Mouse (Mus musculus) cerebellum, postnatal 10 days (tissue): ENCODE data around the gene Otud4.
A peak's percentile ranks its signal among the peaks of the same experiment; 100 is the strongest.

Experiments
- DNase-seq, 2 experiments: peaks; one replicate each; pipeline ENCODE4 v3.0.0; 2021; ENCODE audit warnings: mixed read lengths in 2 of 2

Gene Otud4

DNA sequence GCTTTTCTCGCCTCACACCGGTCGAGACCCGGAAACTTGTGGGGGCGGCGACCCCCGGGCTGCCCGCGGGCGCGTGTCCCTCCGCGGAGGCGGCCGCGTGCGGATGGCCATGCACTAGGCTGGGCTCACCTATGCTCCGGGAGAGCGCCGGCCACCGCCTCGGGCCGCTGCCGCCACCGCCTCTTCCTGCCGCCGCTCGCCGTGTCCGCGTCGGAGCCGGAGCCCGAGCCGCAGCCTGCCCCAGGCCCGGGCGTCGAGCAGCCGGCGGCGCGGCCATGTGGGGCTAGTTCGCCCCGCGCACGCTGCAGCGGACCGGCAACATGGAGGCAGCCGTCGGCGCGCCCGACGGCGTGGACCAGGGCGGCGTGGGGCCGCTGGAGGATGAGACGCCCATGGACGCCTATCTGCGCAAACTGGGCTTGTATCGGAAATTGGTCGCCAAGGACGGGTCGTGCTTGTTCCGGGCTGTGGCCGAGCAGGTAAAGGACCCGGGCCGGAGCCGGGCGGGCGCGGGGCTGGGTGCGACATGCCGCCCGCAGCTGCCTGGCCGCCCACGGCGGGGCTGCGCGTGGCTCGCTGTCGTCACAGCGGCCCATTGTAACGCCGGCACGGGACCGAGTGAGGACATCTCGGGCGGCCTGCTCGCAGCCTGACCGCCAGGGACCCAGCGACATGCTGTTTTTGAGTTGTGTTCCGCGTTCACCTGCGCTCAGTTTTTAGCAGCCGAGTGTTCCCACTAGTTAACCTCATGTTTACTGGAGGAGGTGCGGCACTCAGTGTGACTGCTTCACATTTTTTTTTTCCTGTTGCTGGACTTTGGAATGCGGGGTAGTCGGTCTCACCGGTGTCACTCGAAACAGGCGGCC lies at the start of gene Otud4:
TSS of gene Otud4 (plus strand) at position 33 of the 866 bp plus-strand sequence.
- peak; percentile 68 to 71 for DNase-seq

DNA sequence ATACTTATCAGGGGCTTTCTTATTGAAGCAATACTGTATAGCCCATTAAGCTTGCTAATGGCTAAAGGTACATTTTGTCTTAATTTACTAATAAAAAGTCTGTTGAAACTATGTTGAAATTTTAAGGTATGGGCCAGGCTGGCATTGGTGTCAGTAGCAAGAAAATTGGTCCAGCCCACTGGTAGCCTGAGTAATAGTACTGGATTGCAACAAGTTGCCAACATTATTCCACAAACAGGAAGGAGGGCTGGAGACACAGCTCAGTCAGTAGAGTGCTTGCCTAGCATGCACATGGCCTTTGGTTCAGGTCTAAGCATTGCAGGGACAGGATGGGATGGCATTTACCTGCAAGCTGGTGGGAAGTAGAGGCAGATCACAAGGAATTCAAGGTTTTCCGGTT lies 38.5 kb upstream of the Otud4 start:
- no peak for DNase-seq

DNA sequence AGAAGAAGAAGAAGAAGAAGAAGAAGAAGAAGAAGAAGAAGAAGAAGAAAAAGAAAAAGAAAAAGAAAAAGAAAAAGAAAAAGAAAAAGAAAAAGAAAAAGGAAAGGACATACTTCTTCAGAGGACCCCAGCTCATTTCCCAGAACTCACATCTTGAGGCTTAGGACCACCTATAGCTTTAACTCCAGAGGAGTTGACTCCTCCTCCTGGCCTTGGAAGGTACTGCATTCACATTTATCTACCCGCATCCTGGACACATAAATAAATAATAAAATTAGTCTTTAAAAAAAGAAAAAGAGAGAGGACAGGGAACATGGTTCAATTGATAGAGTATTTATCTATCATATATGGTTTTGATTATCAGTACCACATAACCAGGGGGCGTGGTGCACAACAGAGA lies 36.2 kb upstream of the Otud4 start:
- DNase-seq = peak; percentile 18 to 24

DNA sequence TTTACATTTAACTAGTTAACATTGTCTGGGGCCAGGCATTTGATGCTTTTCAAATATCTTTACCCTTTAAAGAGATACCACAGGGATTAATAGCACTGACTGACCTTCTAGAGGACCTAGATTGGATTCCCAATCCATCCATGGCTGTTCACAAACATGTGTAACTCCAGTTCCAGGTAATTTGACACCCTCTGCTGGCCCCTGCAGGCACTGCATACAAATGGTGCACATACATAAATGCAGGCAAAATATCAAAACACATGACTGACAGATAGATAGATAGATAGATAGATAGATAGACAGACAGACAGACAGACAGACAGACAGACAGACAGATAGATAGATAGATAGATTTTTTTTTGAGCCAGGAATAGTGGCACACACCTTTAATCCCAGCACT lies 33.2 kb upstream of the Otud4 start:
- DNase-seq = peak; percentile 18 to 22

DNA sequence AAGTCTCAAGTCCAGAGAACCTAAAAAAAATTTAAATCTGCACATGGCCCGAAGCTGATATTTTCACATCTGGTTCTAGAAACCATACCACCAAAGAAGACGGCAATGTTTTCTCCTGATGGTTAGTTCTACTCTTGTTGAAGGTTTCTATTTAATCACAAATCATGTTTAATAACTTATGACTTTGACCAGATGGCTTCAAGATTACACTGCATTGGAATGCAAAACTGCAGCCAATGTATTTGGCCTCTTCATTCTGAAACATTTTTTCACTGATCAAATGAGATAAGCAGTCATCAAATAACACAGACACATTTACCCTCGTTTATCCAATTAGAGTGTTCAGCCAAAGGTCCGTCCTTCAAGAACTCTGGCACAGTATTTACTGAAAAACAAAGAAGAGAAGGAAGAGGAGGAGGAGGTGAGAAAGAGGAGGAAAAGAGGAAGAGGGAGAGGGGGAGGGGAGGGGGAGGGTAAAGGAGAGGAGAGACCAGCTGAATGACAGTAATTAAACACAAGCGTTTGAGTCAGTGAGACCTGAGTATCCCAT lies 32.6 kb upstream of the Otud4 start:
- no peak for DNase-seq

DNA sequence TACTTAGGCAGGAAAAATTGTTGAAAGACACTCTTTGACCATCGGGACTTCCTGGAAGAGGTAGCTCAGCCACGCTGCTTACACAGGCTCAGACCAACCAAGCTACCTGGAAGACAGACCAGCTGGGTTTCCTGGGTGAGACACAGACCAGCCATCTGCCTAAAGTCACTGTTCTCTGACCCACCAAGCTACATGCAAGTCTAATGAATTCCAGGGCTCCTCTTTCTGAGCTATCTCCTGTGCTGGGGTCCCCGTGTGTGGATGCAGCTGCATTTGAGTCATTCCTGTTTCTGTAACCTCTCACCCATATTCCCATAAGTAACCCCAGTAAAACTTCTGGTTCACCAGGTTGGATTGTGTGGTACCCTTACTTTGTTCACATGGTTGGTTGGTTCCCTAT lies 30.7 kb upstream of the Otud4 start:
- no peak for DNase-seq

DNA sequence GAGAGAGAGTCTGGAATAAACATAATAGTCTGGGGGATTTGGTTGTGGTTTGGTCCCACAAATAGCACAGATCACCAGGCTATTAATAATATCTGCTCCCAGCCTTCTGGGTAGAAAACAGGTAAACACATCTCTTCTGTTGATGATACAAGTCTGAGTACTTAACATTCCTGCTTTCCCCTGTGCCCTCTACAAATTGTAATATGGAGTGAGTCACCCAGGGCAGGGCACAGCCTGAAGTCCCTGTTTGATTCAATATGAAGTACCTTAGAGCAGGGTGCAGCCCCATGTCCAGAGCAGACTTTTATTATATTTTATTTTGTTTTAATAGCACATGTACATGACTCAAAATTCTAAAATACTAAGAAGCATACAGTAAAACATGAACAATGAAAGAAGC lies 29.1 kb upstream of the Otud4 start:
- DNase-seq = no peak

DNA sequence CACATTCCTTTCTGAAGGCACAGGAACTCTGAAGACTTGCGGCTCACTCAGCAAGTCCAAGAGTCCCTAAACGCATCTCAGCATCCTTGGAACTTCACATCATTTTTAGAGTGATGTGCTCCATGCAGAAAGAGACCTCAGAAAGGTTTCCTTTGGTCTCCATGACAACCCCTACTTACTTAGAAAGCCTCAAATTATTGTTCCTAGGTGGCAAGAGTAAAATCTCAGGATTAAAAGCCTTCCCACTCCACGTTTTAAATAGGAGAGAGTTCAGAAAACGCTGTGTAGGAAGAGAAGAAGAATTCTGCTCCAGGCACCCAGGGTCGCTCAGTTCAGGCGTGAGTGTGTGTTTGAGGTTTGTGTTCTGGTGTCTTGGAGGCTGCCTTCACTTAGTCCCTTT lies 27.1 kb upstream of the Otud4 start:
- no peak for DNase-seq

DNA sequence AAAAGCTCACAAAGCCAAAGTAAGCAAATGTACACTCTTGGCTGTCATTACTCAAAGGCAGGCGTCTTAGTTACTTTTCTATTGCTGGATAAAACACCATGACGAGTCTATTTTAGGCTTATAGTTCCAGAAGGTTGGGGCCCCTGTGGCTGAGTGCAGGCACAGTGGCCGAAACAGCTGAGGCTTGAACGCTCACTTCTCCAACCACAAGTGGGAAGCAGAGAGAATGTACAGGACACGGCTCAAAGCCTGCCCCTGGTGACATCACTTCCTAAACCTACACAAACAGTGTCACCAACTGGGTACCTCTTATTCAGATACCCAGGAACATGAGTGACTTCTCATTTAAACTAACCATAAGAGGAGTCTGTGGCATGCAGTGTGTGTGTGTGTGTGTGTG lies 26.5 kb upstream of the Otud4 start:
- DNase-seq = no peak

DNA sequence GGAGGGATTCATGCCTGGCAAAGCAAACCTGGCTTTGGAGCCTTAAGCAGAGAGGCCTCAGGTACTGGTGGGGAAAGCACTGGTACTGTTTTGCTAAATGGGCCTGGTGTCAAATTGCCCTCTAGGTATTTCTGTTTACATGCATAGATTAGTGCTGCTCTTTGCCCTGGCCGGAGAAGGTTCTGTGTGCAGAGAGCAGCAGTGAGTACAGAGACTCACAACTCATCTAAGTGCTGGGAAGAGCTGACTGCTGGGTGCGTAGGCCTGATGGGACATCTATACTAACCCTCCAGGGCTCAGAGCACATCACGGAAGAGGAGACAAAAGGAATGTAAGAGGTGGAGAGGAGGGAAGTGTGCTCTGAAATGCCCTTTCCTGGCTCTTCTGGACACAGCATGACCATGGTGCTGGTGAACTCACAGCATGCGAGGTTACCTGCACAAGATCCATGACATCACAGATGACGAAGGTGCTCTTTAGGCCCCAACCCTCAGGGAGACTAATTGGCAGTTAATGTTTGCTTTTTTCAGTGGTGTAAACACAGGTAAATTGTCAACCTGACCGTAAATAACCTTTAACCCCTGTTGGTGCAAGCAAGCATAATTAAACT lies 23.6 kb upstream of the Otud4 start:
- no peak for DNase-seq

DNA sequence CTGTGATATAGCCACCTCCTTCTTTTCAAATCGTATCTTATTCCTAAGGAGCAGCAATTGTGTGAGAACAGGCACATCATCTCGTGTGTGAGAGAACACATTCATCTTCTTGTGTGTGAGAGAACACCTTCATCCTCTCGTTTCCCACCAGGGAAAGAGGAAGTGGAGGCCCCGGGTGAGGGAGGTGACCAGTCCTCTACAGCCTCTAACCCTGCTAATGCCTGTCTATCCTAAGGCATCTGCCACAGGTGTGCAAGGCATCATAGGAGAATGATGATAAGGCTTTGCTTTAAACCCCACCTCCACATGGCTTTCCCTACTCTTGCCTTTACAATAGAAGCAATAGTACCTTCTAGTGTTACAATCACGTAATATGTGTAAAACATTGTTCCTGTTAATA lies 20.5 kb upstream of the Otud4 start:
- DNase-seq = no peak

DNA sequence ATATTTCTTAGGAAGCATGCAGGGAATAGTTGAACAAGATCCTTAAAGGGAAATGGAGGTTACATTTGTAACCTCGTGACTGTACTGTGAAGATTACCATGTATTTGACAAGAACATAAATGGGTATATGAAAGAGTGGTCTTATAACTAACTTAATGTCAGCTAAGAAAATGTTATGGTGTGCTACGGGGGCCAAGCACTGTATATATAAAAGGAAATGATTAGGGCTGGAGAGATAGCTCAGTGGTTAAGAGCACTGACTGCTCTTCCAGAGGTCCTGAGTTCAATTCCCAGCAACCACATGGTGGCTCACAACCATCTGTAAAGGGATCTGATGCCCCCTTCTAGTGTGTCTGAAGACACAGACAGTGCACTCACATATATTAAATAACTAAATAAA lies 20.1 kb upstream of the Otud4 start:
- no peak for DNase-seq

DNA sequence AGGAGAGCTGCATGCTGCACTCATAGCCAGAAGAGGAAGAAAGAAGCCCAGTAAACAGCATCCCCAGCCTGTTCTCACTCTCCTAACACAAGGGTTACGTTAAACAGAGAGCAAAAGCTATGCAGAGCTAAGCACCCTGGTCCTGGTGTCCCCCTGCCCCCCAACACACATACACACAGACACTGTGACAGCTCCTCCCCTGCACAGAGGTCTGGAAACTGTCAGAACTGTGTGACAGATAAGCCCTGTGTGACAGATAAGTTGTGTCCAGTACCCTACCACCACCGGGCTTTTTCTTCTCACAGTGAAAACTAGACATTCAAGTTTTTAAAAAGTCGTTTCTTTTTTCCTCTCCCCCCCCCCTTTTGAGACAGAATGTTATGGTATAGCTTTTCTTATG lies 19.4 kb upstream of the Otud4 start:
- no peak for DNase-seq

DNA sequence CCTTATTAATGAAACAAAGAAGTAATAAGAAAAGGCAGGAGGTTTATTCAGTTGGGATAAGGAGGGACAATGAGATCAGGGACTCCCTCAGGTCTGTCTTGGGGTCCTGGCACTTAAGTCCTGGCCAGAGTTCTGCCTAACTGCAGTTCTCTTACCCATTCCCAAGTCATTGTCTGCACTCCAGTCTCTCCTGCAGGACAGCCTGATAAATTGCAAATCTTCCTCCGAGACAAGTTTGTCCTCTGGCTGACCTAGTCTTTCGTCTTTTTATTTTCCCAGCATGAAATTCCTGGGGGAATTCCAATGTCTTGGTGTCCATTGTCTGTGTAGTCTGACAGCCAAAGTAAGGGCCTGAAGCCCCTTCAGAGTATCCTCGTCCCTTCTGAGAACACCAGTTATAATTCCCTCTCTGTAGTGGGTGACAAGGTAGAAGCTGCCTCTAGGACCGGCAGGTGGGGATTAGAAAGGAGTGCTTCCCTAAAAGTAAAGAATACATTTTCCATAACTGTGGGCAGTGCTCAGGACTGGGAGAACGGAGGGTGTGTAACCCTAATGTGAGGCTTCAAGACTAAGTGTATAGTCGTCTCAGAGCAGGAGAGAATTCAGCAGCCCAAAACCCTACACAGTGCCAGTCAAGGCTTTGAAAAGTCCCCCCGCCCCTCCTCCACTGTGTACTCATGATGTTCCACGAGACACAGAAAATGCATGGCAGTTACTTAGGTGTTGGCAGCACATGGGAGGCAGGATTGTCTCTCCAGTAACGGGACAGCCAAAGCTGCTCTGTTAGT lies 18.7 kb upstream of the Otud4 start:
- DNase-seq = no peak

DNA sequence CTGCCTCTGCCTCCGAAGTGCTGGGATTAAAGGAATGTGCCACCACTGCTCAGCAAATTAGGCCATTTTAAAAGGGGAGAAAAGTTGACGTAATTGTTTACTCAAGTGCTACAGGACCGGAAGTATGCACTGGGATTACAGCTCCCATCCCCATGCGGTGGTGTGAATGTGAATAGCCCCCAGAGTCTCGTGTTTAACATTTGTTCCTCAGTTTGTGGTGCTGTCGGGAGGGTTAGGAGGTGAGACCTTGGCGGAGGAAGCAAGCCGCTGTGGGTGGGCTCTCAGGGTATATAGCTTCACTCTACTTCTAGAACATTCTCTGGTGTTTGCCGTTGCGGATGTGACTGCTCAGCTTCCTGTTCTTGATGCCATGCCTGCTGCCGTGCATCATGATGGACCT lies 17.1 kb upstream of the Otud4 start:
- DNase-seq = no peak

DNA sequence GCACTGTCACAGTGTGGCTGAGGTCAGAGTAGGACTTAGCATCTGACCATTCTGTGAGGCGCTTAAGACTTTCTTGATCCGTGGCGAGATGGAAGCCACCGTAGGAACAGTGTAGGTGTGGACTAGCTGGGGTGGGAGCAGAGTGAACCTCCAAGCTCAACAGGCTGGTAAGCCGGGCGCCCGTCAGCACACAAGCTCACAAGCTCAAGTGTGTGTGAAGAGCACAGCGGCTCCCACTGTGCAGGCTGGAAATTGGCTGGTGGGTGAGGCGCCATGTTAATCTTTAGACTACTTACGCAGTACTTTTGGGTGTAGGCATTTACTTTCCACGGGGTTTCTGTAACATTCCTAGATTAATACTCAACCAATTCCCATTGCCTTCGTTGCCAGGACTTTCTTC lies 16.1 kb upstream of the Otud4 start:
- no peak for DNase-seq

DNA sequence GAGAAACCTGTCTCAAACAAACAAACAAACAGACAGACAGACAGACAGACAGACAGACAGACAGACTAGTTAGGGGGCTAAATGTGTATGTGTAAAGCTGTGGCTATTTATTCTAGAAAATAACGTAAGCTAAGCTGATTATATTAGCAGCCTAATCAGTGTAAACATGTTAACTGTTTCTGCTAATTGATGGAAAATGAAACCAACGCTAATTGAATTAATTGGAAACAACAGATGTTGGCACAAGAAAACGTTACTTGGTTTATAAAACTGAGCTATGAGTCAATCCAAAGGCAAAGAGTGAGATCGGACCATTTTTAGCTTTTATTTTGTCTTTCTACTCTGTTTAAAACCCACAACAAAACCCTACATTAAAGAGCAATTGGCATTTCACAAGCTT lies 15.0 kb upstream of the Otud4 start:
- no peak for DNase-seq

DNA sequence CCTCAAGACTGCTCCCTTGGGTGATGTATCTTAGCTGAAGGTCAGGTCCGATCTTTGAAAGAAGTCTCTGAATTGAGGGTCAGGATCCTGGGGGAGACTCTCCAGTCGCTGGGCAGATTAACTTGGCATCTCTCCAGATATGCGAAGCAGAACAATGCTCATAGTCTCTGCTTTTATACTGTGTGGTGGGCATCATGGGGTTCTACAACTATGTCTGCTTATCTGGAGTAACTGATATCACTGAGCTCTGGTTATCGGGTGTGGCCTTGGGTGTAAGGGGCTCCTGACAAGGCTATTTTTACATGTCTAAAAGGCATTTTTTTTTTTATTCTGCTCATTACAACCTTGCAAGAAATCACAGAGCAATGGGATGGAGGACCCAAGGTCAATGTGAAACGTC lies 13.2 kb upstream of the Otud4 start:
- no peak for DNase-seq

DNA sequence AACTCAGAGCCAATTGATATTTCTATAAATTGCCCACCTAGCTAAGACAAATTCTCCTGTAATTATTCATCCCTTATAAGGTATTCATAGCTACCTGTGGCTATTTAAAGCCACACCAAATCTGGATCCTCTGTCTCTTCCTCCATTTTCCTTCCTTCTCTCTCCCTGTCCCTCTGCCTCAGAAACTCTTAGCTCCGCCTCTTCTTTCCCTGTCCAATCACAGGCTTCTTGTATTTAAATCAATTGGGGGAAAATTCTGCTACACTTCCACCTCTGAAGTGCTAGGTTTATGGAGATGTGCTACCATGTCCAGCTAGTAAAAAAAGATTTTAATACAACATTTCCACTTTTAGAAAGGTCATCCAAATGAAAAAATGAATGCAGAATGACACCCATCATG lies 3.9 kb upstream of the Otud4 start:
- no peak for DNase-seq

DNA sequence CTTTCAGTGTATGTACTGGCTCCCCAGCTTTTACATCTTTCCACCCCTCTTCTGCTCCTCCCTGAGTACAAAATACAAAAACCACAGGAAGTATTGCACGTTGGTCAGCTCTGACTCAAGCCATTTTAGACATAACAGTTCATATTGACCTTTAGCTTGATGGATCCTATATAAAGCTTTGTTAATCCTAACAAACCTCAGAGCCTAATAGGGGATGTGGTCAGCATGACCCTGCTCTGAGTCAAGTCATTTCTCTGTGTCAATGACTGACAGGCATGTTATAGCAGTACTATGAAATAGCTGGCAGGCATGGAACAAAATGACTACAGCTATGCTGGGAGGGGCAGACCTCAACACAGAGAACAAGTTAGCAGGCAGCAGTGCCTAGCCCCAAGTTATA lies 3.3 kb upstream of the Otud4 start:
- no peak for DNase-seq

DNA sequence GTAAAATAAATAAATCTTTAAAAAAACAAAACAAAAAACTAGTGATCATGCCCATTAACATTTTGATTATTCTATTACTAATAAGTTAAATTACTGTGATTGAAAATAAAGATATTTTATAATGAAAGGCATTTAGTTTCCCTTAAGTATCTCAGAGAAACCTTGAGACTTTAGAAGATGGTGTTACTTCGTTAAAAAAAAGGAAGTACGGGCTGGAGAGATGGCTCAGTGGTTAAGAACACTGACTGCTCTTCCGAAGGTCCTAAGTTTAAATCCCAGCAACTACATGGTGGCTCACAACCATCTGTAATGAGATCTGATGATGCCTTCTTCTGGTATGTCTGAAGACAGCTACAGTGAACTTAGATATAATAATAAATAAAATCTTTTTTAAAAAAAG lies 2.2 kb upstream of the Otud4 start:
- no peak for DNase-seq

DNA sequence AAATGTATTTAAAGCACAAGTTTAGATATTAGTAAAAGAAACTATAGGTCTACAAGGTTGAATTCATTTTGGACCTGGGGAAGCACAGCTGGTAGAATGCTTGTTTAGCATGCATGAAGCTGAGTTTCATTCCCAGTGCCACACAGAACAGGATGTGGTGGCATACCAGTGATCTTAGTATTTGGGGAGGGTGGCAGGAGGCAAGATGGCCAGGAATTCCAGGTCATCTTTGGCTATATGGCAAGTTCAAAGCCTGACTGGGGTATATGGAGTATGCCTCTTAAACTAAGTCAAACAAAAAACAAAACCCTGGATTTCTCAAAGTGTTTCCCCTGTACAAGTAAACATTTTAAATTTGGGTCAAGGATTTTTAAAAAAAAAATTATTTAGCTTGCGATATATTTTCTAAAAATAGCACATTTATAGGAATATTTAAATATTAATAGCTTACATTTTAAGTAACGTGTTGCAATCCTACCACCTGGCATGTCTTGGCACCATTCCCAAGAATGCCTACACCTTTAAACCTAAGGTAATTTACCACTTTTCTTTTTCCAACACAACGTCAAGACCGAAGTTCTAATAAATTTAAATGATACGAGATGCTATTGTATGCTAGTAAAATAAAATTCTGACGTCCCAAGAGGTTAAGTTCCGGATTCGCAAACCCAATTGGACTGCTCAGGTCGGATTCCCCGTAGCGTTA lies 1.3 kb upstream of the Otud4 start:
- DNase-seq = peak; percentile 68 to 76
